Mouse (Mus musculus) thymus, adult 2 months (tissue): ENCODE data around the gene Orm2.

ENCODE experiments used
- CTCF ChIP-seq: fragments of 200-500 bp; IDR thresholded peaks from 2 replicates; pipeline ENCODE4 v1.5.1; 2012; ENCODE audit warnings: mild to moderate bottlenecking, control low read depth, low read length, moderate library complexity, borderline replicate concordance; ENCODE audit not compliant: control insufficient read depth, poor library complexity, insufficient read depth; ENCODE audit errors: extremely low read depth
- POLR2A ChIP-seq: fragments of 200-500 bp; IDR thresholded peaks from 2 replicates; pipeline ENCODE4 v1.6.1; 2012; ENCODE audit warnings: mild to moderate bottlenecking, low read length, control low read depth, moderate library complexity; ENCODE audit not compliant: control insufficient read depth, poor library complexity, insufficient read depth; ENCODE audit errors: extremely low read depth

GRCm38 (mm10) chr4:63385253-63385652 is 23.0 kb downstream of the Orm2 start:
- TF ChIP-seq CTCF (no peak), POLR2A (0 out of 2 replicates have a peak, but pooled peaks have one; percentile 18)
